Mouse (Mus musculus) heart, embryonic 13.5 days (tissue): ENCODE data around the gene Zfp358. TPM values are rescaled to one million over a fixed set of nuclear protein-coding genes. Genes with fewer than 3 reads are reported as not detected.

Source experiments
- ATAC-seq: fragments of 200-750 bp; cut with Nextera tagmentation; 2 replicates; pipeline ENCODE4 v1.8.0; 2017; ENCODE audit warnings: moderate TSS enrichment; ENCODE audit not compliant: insufficient number of reproducible peaks, low FRiP score, low TSS enrichment; ENCODE audit errors: extremely low read depth
- H3K27ac ChIP-seq: fragments of 300-500 bp; sonication (generic); replicated peaks from 2 replicates; pipeline ENCODE4 v1.5.1; 2015; ENCODE audit warnings: moderate library complexity, mild to moderate bottlenecking, inconsistent platforms
- H3K27me3 ChIP-seq: fragments of 300-500 bp; sonication (generic); replicated peaks from 2 replicates; pipeline ENCODE4 v1.6.1; 2015; ENCODE audit warnings: mild to moderate bottlenecking, inconsistent platforms
- H3K36me3 ChIP-seq: fragments of 300-500 bp; sonication (generic); 2 replicates; pipeline ENCODE4 v1.6.1; 2015; ENCODE audit warnings: mild to moderate bottlenecking, inconsistent platforms
- H3K4me1 ChIP-seq: fragments of 300-500 bp; sonication (generic); 2 replicates; pipeline ENCODE4 v1.6.1; 2015; ENCODE audit warnings: inconsistent platforms
- H3K4me2 ChIP-seq: fragments of 300-500 bp; sonication (generic); 2 replicates; pipeline ENCODE4 v1.6.1; 2015; ENCODE audit warnings: inconsistent platforms, mild to moderate bottlenecking, moderate library complexity
- H3K4me3 ChIP-seq: fragments of 300-500 bp; sonication (generic); 2 replicates; pipeline ENCODE4 v1.5.1; 2015; ENCODE audit warnings: moderate library complexity, mild to moderate bottlenecking, inconsistent platforms
- H3K9ac ChIP-seq: fragments of 300-500 bp; sonication (generic); 2 replicates; pipeline ENCODE4 v1.6.1; 2015; ENCODE audit warnings: inconsistent platforms, mild to moderate bottlenecking, moderate library complexity
- H3K9me3 ChIP-seq: fragments of 300-500 bp; sonication (generic); 2 replicates; pipeline ENCODE4 v1.6.1; 2016; ENCODE audit warnings: inconsistent platforms
- WGBS: fragments of 180-500 bp; shearing (Covaris S2); methylation state at CpG from one replicate; pipeline ENCODE4 v1.1.7; 2015; ENCODE audit warnings: mixed read lengths; 5-methylcytosine and 5-hydroxymethylcytosine counted together
- polyA plus RNA-seq: library from polyadenylated mRNA; unstranded; fragments of >200 nt; fragmentation: Nextera tagmentation; extraction: Ambion mirVana; gene quantifications from 2 replicates; pipeline ENCODE4 v1.2.1, GENCODE M21; 2015

Gene Zfp358
- polyA plus RNA-seq, 1 experiment from 2014 or later, result 32.0 TPM

GRCm38 (mm10) chr8:3475715-3476429 lies 17.1 kb upstream of the Zfp358 start:
- ATAC-seq, result no peak

GRCm38 (mm10) chr8:3480221-3480785 lies 12.6 kb upstream of the Zfp358 start:
- H3K4me3 ChIP-seq, result no peak overlapping the region
- no peak overlapping the region for H3K4me2 ChIP-seq
- WGBS, result 51% methylated on average over 4 of the region's 4 CpGs
- no peaks in the 10 kb centered on the region for H3K36me3 ChIP-seq
- H3K27ac ChIP-seq, result no peak overlapping the region
- no peaks in the 10 kb centered on the region for H3K9me3 ChIP-seq
- peaks cover 14% of the 10 kb centered on the region for H3K4me1 ChIP-seq
- no peak overlapping the region for H3K9ac ChIP-seq
- peaks cover 20% of the 10 kb centered on the region for H3K27me3 ChIP-seq
- no peak for ATAC-seq

More at GRCm38 (mm10) chr8:3475715-3476429, 17.1 kb upstream of the Zfp358 start:
- Histone ChIP-seq H3K36me3 (no peaks in the 10 kb centered on the region), H3K9ac (peak overlapping the region; percentile 72), H3K9me3 (no peaks in the 10 kb centered on the region), H3K4me3 (peak overlapping the region; percentile 48), H3K27ac (no peak overlapping the region), H3K4me1 (peaks cover 14% of the 10 kb centered on the region), H3K27me3 (peaks cover 20% of the 10 kb centered on the region), H3K4me2 (peak overlapping the region; percentile 74)
- 16% methylated on average over 37 of the region's 37 CpGs for WGBS

- no peak overlapping the region for H3K4me3 ChIP-seq
- no peaks in the 10 kb centered on the region for H3K9me3 ChIP-seq
- no peak for ATAC-seq
- H3K27ac ChIP-seq, result no peak overlapping the region
- H3K36me3 ChIP-seq, result no peaks in the 10 kb centered on the region
- H3K4me1 ChIP-seq, result peaks cover 7% of the 10 kb centered on the region; the same call in 1 of the 2 replicates
- peaks cover 9% of the 10 kb centered on the region for H3K27me3 ChIP-seq
- H3K4me2 ChIP-seq, result no peak overlapping the region
- H3K9ac ChIP-seq, result no peak overlapping the region
- WGBS, result 57% methylated on average over 5 of the region's 5 CpGs
These were observed 11.3 kb upstream of the Zfp358 start for GRCm38 (mm10) chr8:3481605-3482004.

GRCm38 (mm10) chr8:3482240-3482740 lies 10.6 kb upstream of the Zfp358 start:
- H3K9ac ChIP-seq, result no peak overlapping the region
- H3K9me3 ChIP-seq, result no peaks in the 10 kb centered on the region
- WGBS, result 78% methylated on average over 22 of the region's 22 CpGs
- no peak overlapping the region for H3K4me3 ChIP-seq
- H3K27me3 ChIP-seq, result peaks cover 5% of the 10 kb centered on the region
- peaks cover 7% of the 10 kb centered on the region; the same call in 1 of the 2 replicates for H3K4me1 ChIP-seq
- no peaks in the 10 kb centered on the region for H3K36me3 ChIP-seq
- no peak for ATAC-seq
- H3K27ac ChIP-seq, result no peak overlapping the region
- no peak overlapping the region for H3K4me2 ChIP-seq

- Histone ChIP-seq H3K4me2 (no peak overlapping the region), H3K27me3 (no peaks in the 10 kb centered on the region), H3K36me3 (no peaks in the 10 kb centered on the region), H3K4me3 (no peak overlapping the region), H3K9ac (no peak overlapping the region), H3K4me1 (peaks cover 9% of the 10 kb centered on the region; the same call in 1 of the 2 replicates), H3K9me3 (no peaks in the 10 kb centered on the region), H3K27ac (no peak overlapping the region)
- ATAC-seq, result no peak
- 51% methylated on average over 7 of the region's 7 CpGs for WGBS
These were observed 9.4 kb upstream of the Zfp358 start for GRCm38 (mm10) chr8:3483546-3483945.

GRCm38 (mm10) chr8:3485192-3485591 lies 7.7 kb upstream of the Zfp358 start:
- no peaks in the 10 kb centered on the region for H3K36me3 ChIP-seq
- no peak overlapping the region for H3K4me3 ChIP-seq
- no peaks in the 10 kb centered on the region for H3K27me3 ChIP-seq
- H3K9me3 ChIP-seq, result no peaks in the 10 kb centered on the region
- 17% methylated on average over 5 of the region's 5 CpGs for WGBS
- H3K4me2 ChIP-seq, result no peak overlapping the region
- H3K9ac ChIP-seq, result no peak overlapping the region
- no peak; the same call in 1 of the 2 replicates for ATAC-seq
- no peak overlapping the region for H3K27ac ChIP-seq
- peaks cover 7% of the 10 kb centered on the region; the same call in 1 of the 2 replicates for H3K4me1 ChIP-seq

- Histone ChIP-seq H3K9ac (peak overlapping the region; percentile 98), H3K4me3 (peak overlapping the region; percentile 96), H3K27ac (peak overlapping the region; percentile 85), H3K4me1 (peaks cover 13% of the 10 kb centered on the region), H3K27me3 (no peaks in the 10 kb centered on the region), H3K36me3 (peaks cover 39% of the 10 kb centered on the region), H3K4me2 (peak overlapping the region; percentile 84), H3K9me3 (peaks cover 6% of the 10 kb centered on the region; the same call in 1 of the 2 replicates)
- WGBS, result 23% methylated on average over 6 of the region's 6 CpGs
- no peak for ATAC-seq
These were observed 889 bp downstream of the Zfp358 start for GRCm38 (mm10) chr8:3493845-3494208.

GRCm38 (mm10) chr8:3495578-3496427 lies 2.9 kb downstream of the Zfp358 start:
- no peak overlapping the region for H3K4me3 ChIP-seq
- no peak for ATAC-seq

GRCm38 (mm10) chr8:3496428-3496748 lies 3.5 kb downstream of the Zfp358 start:
- 86% methylated on average over 15 of the region's 15 CpGs for WGBS
- ATAC-seq, result no peak
- Histone ChIP-seq H3K9ac (no peak overlapping the region), H3K27me3 (no peaks in the 10 kb centered on the region), H3K4me2 (no peak overlapping the region), H3K9me3 (peaks cover 6% of the 10 kb centered on the region; the same call in 1 of the 2 replicates), H3K4me1 (peaks cover 27% of the 10 kb centered on the region), H3K4me3 (no peak overlapping the region), H3K27ac (no peak overlapping the region), H3K36me3 (peaks cover 39% of the 10 kb centered on the region)

More at GRCm38 (mm10) chr8:3495578-3496427, 2.9 kb downstream of the Zfp358 start:
- Histone ChIP-seq H3K9ac (no peak overlapping the region), H3K4me2 (no peak overlapping the region), H3K27ac (no peak overlapping the region), H3K9me3 (peaks cover 6% of the 10 kb centered on the region; the same call in 1 of the 2 replicates), H3K36me3 (peaks cover 39% of the 10 kb centered on the region), H3K27me3 (no peaks in the 10 kb centered on the region), H3K4me1 (peaks cover 21% of the 10 kb centered on the region)
- 90% methylated on average over 44 of the region's 44 CpGs for WGBS

- H3K9me3 ChIP-seq, result peaks cover 6% of the 10 kb centered on the region; the same call in 1 of the 2 replicates
- no peak overlapping the region for H3K9ac ChIP-seq
- no peak overlapping the region for H3K27ac ChIP-seq
- peaks cover 40% of the 10 kb centered on the region for H3K36me3 ChIP-seq
- H3K4me3 ChIP-seq, result no peak overlapping the region
- peaks cover 32% of the 10 kb centered on the region for H3K4me1 ChIP-seq
- no peak for ATAC-seq
- WGBS, result 87% methylated on average over 3 of the region's 3 CpGs
- H3K4me2 ChIP-seq, result no peak overlapping the region
- H3K27me3 ChIP-seq, result no peaks in the 10 kb centered on the region
These were observed 5.6 kb downstream of the Zfp358 start for GRCm38 (mm10) chr8:3498583-3498982.

GRCm38 (mm10) chr8:3499751-3500150 lies 6.8 kb downstream of the Zfp358 start:
- peaks cover 24% of the 10 kb centered on the region for H3K4me1 ChIP-seq
- H3K9me3 ChIP-seq, result peaks cover 6% of the 10 kb centered on the region; the same call in 1 of the 2 replicates
- peak overlapping the region; percentile 96 for H3K27ac ChIP-seq
- WGBS, result 5% methylated on average over 8 of the region's 8 CpGs
- H3K4me3 ChIP-seq, result peak overlapping the region; percentile 84
- no peaks in the 10 kb centered on the region for H3K27me3 ChIP-seq
- peaks cover 38% of the 10 kb centered on the region for H3K36me3 ChIP-seq
- peak overlapping the region; percentile 83 for H3K9ac ChIP-seq
- ATAC-seq, result no peak
- peak overlapping the region; percentile 86 for H3K4me2 ChIP-seq
